ENCODE assay signal across 15 mouse cellular contexts in genomic region chr6:144336789-144337188, GRCm38 (mm10).
"Had no signal": no experiment of that assay in that cellular context is flagged by ENCODE, and none has a peak within 500 bp of the region (broad histone marks: within the 10 kb centered on the region; RNA-seq: fewer than 3 reads in every experiment).

No protein-coding gene starts in this region.

- H3K4me2 ChIP-seq: lung, embryonic 15.5 days; stomach, embryonic 15.5 days had no signal

- H3K9ac ChIP-seq: liver, postnatal 0 days; lung, embryonic 15.5 days; midbrain, embryonic 12.5 days; neural tube, embryonic 12.5 days; stomach, embryonic 15.5 days had no signal

- H3K4me1 ChIP-seq: megakaryocyte, embryonic 14.5 days; neural tube, embryonic 12.5 days; stomach, embryonic 15.5 days had no signal

- H3K9me3 ChIP-seq: lung, embryonic 15.5 days; stomach, embryonic 15.5 days had no signal

- H3K27ac ChIP-seq: lung, embryonic 15.5 days; macrophage; midbrain, embryonic 12.5 days; neural tube, embryonic 12.5 days; stomach, embryonic 15.5 days; stomach, postnatal 0 days had no signal

- H3K27me3 ChIP-seq: lung, embryonic 15.5 days; megakaryocyte, embryonic 14.5 days; neural tube, embryonic 12.5 days; stomach, embryonic 15.5 days had no signal

- H3K36me3 ChIP-seq: lung, embryonic 15.5 days; midbrain, embryonic 12.5 days; neural tube, embryonic 12.5 days; stomach, embryonic 15.5 days had no signal

- ATAC-seq: liver, postnatal 0 days; lung, postnatal 0 days; midbrain, embryonic 16.5 days had no signal

- DNase-seq: liver, postnatal 0 days; lung, adult 2 months; right cerebral cortex, postnatal 14 days; thymus, adult 2 months; thymus, postnatal 25 days; thymus, postnatal 4 days had no signal

- H3K4me3 ChIP-seq: lung, embryonic 15.5 days; megakaryocyte, embryonic 14.5 days; midbrain, embryonic 12.5 days; neural tube, embryonic 12.5 days; stomach, embryonic 15.5 days had no signal
